Mouse (Mus musculus) kidney, adult 11 months (tissue): Measurements from ENCODE around the gene Snrk.
A peak's percentile ranks its signal among the peaks of the same experiment; 100 is the strongest.

Experiments
- DNase-seq: peaks from one replicate; pipeline ENCODE4 v3.0.0; 2022

Gene Snrk

DNA sequence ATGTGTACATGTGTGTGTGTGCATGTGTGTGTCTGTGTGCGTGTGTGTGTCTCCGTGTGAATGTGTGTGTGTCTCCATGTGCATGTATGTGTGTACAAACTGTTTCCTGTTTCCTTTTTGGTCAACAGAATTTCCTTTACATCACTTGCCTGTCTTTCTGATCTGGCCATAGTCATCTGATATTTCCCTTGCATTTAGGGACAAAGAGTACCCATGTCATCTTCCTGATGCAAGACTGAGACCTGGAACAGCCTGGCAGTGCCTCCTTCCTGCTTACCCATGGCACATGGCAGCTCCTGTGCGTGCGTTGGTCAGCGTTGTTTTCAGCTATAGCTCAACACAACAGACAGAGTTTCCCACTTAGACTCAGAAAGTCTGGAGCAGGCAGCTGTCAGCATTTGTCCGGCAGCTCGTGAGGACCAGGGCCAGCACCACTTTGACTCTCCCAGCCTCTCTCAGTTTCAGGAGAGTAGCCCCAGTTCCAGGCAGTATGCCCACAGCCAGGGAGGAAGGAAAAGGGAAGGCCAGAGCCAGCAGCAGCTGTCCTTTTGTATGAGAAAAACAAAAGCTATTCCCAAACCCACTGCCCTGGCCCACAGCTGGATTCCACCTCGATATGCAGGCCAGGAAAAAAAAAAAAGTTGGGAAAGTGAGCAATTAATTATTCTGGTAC lies 7.4 kb upstream of the Snrk start:
- DNase-seq: peak; percentile 65

DNA sequence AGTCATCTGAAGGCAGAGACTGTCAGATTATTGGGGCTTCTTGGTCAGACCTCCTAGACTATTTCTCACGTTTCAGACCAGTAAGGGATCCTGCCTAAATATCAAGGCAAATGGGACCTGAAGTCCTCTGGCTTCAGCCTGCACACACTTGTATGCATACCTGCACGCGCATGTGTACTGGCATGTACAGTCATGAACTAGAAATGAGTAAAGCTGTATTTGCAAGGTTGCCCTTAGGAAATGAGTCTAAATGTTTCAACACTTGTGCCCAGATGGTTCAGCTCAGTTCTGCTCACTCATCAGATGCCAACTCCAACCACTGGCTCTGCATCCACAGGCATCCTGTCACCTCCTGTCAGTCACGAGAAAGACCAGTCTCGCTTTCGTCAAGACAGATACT lies 6.6 kb upstream of the Snrk start:
- no peak for DNase-seq

DNA sequence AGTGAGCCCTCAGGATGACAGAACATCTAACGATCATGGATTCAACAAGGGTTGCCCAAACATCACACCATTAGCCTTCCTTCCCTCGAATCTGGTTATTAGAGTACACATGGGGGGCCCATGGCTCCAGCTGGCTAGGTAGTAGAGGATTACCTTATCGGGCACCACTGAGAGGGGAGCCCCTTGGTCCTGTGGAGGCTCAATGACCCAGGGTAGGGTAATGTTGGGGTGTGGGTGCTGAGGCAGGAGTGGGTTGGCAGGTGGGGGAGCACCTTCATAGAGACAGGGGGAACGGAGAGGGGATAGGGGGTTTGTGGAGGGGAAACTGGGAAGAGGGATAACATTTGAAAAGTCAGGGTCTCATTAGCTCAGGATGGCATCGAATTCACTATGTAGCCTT lies 6.1 kb upstream of the Snrk start:
- no peak for DNase-seq

DNA sequence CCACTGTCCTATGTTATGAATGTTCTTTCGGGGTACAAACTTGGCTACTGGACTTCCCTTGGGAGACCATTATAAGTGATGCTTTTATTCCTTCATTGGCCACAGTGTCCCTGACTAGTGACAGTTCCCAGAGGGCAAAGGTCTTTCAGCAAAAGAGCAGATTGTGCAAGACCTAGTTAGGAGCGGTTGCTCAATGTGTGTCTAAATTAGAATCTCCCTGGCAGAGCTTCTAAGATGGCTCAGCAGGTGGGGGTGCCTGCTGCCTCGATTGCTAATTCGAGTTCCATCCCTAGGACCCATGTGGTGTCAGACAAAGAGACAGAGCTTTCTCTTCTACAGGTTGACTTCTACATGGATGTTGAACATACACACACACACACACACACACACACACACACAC lies 1.5 kb upstream of the Snrk start:
- DNase-seq: peak; percentile 55

DNA sequence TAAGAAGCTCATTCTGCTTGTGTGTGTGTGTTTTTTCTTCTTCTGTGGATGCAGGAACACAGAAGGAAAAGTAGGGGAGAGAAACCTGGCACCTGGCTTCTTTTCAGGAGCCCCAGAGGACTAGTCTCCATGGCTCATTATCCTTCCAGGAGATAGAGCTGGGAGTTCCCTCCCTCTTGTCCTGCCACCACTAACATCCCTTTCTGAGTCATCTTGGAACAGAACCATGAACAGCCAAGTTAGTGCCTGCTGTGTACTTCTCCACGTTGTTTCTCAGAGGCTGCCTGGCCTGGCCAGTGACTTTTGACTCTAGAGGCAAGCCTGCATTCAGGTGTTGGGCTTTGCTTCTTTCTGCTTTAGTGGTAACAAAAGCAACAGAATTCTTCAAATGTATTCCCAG lies 707 bp upstream of the Snrk start:
- DNase-seq: no peak

DNA sequence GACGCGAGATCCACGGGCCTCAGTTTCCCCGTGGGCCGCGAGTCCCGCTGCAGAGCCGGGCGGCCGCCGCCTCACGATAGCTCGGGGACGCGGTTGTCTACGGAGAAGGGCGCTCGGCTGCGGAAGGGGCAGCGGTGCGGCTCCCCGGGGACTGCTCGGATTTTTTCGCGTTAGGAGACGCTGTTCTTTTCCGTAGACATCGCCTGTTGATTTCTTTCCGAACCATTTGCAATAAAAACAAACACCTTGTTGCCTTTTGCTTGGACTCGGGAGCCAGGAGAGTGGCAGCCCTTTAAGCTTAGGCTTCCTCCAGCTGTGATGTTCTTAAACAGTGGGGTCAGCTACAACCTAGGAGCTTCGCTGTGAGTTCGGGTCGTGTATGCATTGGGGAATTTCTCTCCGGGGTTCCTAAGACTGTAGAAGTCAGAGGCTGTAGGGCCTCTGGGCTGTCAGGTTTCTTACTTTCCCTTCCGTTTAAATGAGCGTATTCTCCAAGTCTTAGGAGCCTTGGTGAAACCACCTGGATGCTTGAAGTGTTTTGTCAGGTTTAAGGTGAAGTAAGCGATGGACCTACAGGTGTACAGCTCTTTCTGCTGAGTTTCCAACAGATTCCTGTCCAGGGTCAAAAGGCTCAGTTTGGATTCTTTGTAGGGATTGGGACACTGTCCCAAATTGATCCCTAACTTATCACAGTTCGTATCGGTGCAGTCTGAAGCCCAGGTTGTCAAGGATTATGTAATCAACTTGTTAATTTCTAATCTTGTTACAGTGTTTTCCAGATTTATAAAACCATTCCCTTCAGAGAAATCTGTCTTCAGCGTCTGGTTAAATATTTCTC lies 845 bp downstream of the Snrk start:
- no peak for DNase-seq

DNA sequence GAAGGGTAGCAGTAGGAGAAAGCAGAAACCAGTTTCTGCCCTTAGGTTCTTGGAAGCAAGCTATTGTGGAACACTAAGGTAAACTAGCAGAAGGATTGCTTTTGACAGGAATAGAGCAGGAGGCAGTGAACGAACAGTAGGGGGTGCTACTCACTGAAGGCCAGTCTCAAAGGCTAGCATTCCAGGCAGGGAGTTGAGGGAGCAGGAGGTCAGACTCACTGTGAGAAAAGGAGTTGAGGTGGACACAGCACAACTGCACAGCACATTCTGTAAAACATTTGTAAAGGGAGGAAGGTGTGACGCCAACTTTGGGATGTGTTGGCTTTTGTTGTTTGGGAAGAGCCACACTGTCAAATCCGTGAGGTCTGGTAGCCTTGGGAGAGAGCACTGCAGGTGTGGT lies 3.0 kb downstream of the Snrk start:
- DNase-seq: peak; percentile 75

DNA sequence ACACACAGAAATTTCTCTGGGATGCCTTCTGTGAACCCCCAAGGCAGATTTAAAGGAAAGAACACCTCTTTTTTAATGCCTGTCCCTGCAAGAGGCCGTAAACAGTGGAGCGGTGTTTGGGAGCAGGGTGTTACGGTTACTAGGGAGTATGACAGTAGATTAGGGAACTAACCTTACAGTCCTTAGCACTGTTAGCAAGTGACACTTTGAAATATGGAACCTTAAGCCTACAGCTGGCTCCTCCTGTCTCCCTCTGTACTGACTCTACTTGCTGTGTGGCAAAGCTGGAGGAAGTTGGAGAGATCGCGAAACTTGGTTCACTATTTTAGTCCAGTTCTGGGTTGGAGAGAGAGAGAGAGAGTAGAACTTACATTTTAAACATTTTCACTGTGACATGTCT lies 5.0 kb downstream of the Snrk start:
- no peak for DNase-seq

DNA sequence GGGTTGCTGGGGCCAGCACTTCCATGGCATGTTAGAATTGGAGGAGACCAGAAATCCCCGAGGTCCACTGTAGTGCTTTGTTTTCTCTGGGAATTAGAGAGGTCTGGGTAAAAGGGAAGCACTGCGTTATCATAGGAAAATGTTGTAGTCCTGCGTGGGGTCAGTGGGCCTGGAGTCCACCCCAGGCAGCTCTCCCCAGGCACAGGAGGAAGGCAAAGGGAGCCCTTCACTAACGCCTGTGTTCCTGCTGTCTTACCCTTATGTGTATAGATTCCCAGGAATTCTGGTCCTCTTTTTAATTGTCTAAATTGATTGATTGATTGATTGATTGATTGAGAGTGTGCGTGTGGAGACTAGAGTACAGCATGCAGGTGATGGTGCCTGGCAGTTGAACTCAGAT lies 6.1 kb downstream of the Snrk start:
- no peak for DNase-seq

DNA sequence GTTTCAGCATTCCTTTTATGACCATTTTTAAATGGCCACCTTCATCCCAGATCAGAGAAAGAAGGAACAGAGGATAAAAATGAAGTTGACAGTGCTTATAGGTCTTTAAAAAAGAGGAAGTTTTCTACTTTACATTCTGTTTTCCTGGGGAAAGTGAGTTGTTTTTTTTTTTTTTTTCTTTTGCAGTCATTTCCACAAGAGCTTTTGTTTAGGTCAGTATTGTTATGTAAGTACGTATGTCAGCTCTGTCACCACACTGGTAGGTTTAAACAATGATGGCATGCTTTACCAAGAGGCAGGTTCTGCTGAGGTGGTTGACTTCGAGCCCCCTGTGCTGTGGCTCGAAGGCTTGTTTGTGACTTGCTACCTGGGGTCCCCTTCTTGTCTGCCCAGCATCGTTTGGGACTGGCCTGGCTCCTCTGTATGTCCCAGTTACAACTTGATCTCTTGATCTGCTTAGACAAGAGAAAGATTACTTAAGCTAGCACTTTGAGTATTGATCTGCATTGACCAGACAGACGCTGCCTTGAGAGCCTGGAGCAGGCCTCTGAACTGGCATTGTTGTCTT lies 8.7 kb downstream of the Snrk start:
- DNase-seq: no peak

DNA sequence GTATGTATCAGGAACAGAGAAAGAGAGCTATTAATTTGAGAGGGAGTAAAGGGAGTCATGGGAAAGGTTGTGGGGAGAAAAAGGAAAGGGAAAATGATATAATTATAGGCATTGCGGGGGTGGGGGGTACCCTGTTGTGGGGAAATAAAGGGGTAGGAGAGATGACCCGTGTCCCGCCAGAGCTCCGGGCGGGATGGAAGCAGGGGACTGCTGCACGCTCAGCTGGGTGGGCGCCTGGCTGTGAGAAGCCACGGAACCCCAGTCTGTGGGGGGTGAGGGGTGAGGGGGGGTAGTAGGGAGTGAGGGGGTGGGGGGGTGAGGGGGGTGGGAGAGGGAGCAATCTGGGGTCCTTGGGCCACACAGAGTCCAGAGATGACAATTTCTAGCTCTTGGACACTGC lies 9.7 kb downstream of the Snrk start:
- DNase-seq: no peak

DNA sequence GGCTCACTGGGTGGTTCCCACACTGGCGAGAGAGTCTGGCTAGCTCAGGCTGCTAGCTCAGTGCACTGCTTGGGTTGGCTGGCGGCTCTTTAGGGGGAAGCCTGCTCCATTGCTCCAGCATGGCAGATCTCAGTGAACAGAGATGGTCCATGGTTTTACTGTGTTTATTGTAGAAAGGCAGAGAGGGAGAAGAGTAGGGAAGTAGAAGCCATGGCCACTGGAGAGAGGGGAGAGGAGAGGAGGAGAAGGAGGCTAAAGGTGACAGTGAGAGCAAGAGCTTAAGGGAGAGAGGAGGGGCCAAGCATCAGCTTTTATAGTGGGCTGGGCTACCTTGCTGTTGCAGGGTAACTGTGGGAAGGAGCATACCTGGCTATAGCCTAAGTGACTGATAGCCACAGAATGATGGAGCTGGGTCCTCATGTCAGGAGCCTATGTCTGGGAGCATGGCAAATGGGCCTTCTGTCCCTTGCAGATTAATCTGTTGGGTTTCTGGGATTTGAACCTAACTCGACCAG lies 10.3 kb downstream of the Snrk start:
- DNase-seq: no peak

DNA sequence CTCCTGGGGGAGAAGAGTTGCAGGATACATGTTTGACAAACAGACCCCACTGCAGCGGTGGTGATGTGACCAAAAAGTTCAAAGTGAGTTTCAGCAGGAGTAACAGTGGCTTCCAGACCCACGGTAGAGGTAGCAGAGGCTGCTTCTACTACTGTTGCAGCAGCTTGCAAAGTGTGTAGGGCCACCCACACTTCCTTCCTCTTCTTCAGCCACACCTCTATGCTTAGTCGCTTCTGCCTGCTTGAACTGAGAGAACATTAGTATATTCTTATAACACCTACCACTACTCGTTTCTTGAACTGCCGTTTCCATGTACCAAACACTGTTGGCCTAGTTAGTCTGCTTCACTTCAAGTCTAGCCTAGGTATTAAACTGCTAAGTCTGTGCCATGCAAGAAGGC lies 11.6 kb downstream of the Snrk start:
- DNase-seq: no peak

DNA sequence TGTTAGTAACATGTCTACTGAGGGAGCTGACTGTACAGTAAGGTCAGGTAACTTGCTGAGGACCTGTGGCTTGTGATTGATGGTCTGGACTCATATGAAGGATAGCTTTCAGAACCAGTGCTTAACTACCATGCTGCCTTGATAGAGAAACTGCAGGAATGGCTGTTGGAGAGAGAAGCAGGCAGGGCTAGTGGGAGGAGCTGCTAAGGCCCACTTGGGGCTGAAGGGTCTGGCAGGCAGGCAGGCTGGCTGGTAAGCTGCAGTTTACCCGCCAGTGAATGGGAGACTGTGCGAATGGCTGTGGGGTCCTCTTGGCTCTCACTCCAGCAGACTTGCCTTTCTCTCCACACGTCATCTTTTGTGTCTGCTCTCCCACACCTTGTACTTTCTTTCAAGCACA lies 13.6 kb downstream of the Snrk start:
- DNase-seq: no peak

DNA sequence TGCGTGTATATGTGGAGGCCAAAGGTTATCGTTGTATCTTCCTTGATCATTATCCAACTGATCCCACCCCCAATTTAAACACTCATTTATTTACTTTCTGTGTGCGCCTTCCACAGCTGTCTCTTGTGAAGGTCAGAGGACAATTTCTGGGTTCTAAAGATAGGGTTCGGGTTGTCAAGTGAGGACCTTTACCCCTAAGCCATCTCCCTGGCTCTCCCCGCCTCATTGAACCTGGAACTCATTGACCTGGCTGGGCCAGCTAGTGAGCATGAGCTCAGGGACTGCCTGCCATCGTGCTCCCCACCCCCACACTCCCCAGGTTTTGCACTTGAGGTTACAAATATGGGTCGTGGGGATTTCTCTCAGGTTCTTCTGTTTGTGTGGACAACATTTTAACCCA lies 15.1 kb downstream of the Snrk start:
- peak; percentile 59 for DNase-seq

DNA sequence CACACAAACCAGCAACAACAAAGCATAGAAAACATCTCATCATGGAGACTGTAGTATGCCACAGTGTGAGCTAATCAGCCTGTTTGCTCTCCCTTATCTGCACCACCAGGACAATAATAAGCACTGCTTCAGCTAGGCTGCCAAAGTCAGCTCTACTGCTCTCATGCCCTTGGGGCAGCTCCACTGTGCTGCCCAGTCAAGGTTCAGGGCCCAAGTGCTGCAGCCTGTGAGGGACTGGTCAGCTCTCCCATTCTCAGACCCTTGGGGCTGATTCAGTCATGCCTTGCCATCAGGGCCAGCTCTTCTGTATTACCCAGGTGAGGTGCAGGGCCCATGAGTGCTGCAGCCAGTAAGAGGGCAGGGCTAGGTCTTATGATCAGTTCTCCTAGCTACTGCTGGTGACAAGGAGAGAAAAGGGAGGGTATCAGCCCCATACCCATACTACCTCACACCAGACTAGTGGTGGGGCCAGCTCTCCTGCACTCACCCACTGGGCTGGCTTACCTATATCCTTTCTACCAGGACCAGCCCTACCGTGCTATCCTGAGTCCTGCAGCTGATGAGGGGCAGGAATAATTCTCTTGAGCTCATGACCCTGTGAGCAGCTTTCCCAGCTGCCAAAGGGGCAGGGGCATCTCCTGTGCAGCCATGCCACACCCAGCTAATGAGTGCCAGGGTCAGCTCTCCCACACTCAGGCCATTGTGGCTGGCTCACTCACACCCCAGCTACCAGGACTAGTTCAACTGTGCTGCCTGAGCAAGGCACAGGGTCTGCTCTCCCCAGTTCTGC lies 18.2 kb downstream of the Snrk start:
- no peak for DNase-seq

DNA sequence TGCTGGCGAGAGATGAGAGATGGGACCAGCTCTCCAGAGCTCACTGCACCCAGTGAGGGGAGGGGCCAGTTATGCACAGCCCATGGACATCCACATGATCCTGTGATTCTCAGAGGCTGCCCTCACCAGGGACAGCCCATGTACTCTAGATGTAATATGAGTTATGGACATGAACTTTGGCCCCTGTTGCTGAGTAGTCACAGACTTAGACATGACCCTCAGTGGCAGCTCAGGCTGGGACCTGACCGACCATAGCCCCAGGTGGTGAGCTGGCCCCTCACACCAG lies 18.8 kb downstream of the Snrk start:
- no peak for DNase-seq

DNA sequence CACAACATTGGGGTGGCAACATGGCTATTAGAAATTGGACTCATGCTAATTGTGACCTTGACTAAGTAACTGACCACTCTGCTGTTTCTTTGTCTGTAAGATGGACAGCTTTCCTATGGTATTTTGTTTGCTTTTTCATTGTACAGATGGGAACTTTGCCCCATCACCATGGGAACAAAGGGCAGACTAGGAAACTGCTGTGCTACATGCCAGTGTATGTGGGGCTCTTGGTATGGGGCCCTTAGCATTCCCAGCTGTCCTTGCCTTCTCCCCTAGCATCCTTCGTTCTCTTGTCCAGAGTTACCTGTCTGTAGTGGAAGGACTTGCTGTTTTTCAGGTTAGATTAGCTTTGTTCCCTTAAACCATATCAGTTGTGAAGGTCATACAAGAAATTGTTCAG lies 20.9 kb downstream of the Snrk start:
- no peak for DNase-seq

DNA sequence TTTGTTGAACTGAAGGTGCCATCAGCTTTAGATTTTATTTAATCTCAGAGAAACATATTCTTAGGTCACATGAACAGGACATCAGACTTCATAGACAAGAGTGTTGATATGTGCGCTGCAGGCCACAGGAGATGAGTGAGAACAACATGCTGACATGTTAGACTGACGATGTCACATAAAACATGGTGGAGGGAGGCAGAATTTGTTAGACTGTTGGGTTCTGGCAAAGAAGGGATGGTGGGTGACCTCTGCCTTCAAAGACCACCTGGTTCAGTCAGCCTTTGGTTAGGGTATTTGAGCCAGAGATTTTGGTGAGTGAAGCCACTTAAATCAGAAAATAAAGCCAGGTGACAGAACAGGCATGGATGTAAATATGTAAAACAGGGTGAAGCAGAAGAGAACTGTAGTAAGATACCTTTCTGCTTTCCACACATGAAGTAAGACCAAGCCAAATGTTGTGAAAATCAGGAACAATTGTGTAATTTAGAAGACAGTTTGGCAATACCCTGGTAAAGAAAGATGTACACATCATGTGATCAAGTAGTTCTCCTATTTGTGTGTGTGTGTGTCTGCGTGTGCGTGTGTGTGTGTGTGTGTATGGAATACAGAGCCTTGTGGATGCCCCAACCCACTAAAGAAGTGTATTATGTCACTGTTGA lies 21.4 kb downstream of the Snrk start:
- no peak for DNase-seq

DNA sequence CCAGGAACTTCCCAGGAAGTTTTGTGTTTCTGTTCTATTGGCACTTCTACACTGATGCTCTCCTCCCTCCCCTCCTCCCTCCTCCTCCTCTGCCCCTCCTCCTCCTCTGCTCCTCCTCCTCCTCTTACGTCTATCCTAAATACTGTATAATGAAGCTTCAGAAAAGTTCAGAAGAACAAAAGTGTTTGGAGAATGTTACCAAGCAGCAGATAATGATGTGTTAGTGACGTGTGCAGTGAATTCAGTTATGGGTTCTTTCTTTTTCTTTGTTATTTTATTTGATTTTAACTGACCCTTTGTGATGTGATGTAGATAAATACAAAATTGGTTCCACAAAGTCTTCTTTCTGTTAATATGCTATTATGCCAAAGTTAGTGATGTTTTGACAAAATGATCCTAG lies 22.2 kb downstream of the Snrk start:
- DNase-seq: no peak

DNA sequence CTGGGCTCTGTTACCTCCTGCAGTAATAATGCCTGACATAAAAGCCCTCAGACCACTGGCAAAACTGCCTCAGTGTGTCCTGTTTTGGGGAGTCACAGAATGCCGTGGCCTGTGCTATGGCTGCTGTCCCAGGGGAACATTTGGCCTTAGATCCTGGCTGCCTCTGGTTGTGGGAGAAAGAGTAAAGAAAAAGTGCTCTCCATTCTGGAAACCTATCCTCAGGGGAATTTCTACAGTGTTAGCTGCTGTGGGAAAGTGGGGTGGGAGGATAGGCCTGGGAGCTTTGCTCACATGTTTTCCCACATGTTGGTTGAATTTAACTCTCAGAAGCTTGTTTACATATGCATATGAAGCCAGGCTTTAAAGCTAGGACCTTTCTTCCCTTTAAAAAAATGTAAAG lies 26.2 kb downstream of the Snrk start:
- no peak for DNase-seq

DNA sequence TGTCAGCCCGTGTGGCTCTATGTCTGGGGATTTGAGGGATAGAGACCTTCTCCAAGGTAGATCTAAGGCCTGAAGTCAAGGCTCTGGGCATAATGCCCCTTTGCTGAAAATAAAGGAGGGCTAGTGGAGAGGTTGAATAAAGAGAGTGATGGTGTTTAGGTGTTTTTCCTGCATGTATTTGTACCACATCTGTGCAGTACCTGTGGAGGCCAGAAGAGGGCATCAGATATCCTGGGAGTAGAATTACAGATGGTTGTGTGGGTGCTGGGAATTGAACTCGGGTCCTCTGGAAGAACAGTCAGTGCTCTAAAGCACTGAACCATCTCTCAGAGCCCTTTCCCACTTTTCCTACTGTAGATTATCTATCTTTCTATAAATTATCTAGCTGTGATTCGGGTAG lies 27.7 kb downstream of the Snrk start:
- no peak for DNase-seq

DNA sequence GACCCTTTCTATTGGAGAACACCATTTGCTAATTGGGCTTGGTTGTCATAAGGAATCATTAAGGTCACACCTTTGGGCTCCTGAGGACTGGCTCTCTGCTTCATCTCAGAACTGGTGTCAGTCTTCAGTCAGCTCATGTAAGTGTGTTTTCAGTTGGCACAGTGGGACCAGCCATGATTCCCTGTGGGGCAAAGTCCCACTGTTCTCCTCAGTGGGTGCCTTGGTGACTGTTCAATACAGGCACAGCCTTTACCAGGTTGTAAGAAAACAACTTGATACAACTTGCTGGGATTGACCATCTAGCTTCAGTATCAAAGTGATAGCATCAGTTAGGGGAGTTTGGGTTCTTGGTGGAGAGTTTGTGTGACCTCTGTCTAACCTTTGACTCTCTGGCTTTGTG lies 28.6 kb downstream of the Snrk start:
- no peak for DNase-seq
